Mouse (Mus musculus): ENCODE data around the gene Brix1.
"Not testable (repeated sequence)": the region's sequence is repeated elsewhere in the genome, so short reads cannot be mapped to it uniquely, and the experiment has no call there.

Gene Brix1

DNA sequence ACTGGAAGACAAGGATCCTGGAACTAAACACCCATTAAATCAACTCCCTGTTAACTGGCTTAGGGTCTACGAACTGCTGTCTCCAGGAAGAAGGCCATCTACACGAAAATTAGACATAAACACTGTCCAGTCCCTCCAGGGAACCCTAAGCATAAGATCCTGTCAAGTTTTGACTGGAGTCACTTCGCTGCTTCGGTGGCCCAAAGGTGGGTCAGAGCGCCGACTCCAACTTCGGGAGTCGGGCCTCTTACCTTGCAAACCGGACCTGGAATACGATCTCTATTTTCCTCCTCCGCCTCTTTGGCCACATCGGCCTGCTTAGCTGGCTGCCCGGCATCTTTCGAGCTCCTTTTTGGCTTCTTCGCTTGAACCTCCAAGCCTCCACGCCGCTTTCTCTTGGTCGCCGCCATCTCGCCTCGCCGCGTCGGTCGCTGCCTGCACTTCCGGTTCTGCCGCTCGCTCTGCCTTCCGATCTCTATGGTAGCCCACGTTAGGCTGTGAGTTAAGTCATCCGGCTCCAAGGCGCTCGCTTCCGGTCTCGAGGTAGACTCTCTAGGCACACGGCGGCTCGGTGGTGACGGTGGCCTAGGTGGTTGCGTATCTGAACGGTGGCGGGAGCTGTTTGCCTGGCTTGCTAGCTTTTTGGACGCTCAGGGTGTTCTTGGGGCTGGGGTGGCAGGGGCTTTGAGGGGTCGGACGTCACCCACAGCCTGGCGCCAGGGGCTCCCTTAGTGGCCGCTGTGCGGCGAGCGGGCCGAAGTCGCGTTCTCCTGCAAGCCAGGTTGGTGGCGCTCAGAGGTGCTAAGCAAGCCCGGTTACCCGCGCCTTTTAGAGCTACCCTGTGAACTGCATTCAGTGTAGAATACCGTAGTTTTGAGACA is at the start of gene Brix1, which contains the start of gene Rad1:
Gene Brix1, minus strand, starts transcription at position 464 of the 881 bp plus-strand sequence.
Gene Rad1, plus strand, starts transcription at position 535 of the 881 bp plus-strand sequence.
- peak; percentile 95 for DNase-seq (ENCODE audit: low spot score)

DNA sequence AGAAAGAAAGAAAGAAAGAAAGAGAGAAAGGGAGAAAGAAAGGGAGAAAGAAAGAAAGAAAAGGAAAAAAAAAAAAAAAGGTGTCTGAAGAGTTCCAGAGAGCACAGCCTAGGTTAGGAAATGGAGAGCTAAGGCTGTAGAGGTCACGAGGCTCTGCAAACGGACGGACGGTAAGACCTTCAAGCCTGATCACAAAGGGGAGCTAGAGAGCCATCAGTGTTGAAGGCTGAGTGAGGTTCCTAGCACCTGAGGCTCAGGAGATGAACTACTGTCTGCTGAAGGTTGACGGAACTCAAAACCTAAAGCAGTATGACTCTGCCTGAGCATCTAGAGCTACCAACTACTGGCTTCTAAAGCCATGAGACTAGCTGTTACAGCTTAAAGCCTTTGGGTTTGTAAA is 48.8 kb upstream of the Brix1 start:
- no peak for DNase-seq (ENCODE audit: low spot score)

DNA sequence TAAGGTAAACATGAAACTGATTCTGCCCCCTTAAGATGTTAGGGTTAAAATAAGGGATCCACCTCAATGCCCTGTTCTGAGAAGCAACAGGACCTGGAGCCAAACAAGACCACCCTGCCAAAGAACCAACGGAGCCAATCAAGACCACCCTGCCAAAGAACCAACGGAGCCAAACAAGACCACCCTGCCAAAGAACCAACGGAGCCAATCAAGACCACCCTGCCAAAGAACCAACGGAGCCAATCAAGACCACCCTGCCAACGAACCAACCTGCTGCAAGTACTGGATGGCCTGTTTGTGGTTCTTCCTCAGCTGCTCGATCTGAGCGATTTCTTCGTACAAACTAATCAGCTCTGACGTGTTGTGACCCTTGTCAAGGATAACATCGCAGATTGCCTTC is 47.6 kb upstream of the Brix1 start:
- DNase-seq (ENCODE audit: low spot score), result not testable (repeated sequence)

DNA sequence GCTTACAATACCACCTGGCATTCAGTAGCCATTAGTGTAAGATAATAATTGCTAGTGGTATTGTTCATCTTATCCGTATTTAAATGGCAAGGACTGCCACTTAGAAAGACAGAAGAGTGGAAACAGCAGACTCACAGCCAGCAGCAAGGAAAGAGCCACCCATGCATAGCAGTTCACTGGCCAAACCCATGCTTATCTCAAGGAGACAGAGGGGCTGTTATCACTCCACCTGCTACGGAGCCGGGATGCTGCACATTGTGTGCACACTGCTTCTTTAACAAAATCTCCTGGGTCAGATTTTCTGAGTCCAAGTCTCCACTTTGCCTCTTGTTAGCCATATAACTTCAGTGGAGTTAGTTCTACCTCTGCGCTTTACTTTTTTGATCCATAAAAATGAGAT is 45.6 kb upstream of the Brix1 start:
- DNase-seq (ENCODE audit: low spot score), result no peak

DNA sequence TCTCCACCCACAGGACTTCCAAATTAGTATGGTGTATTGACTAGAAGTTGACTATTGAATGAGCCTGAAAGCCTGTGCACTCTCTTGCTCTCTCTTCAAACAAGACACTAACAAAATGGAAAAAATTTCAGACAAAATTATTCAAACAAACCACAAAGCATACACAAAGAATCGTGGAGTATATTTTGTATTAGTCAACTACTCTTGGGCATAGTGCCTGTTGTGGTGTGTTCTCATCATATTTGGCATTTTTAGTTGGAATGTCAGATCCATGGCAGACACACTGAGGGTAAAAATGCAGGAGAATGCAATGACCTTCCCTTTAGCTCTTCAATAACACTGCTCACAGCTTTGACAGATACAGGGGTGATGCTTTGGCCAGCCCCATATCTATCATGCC is 40.1 kb upstream of the Brix1 start:
- DNase-seq (ENCODE audit: low spot score), result no peak

DNA sequence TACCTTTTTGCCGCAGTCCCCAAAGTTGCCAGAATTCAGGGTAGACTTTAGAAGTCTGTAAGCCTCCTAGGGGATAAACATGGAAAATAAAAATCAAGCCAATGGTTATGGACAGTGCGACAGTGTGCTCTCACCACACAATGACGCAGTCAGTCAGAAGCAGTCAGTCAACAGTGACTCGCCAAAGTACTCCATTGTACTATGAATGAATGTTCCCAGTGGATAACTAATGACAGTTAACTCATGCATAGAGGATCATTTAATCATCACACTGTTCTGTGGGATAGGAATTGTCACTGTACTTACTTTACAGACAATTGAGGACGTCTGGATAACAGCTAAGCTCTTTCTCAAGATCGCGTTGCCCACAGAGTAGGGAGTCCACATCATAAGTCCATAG is 29.4 kb upstream of the Brix1 start:
- no peak for DNase-seq (ENCODE audit: low spot score)

DNA sequence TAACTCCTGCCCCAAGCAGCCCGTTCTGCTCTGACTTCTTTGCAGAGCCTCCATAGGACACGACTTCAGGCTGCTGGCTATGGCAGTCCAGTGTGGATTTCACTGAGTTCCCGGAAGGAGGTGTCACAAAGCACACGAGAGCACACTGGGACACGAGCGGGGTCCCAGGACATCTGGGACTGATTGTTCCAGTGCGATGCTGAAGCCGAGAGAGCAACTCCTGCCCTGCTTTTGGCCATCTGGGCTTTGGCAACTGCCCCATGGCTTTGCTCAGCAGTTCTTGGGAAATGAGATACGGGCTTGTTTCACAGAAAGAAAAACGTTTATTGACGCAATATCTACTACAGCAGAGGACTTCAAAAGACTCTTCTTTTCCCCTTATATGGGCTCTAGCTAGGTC is 20.4 kb upstream of the Brix1 start:
- DNase-seq (ENCODE audit: low spot score), result no peak

DNA sequence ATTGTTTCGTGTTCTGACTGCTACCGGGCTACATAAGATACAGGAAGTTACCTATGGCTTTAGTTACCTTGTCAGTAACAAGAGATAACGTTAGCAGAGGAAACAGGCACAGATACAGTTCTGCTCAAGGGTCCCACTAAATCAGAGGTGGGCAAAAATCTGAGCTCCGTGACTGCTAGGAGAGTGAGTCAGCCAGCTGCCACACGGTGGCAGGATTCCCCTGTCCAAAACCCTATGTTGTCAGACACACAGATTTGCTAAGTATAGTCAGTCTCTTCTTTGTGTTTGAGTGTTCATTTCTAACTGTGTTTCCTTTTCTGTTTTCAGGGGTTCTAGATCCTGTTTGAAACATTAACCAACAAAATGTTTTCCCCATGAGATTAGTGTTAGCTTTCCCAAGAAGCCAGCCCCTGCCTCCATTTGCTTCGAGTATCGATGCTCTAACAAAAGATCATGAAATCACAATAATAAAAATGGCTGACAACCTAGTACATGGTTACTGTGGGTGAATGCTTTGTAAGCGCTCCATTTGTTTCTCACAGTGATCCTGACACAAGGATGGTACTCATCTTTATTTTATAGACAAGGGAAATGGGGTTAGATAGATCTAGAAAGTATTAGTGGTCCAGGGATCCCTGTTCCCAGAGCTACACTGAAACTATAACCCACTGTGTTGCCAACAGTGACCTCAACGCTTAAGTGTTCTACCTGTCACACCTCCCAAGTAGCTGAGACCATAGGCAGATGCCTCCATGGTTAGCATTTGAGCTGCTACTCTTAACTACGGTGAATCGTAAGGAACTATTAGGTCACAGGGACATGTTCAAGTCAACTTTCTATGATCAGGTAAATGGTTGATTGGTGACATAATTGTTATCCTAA is 15.3 kb upstream of the Brix1 start:
- no peak for DNase-seq (ENCODE audit: low spot score)

DNA sequence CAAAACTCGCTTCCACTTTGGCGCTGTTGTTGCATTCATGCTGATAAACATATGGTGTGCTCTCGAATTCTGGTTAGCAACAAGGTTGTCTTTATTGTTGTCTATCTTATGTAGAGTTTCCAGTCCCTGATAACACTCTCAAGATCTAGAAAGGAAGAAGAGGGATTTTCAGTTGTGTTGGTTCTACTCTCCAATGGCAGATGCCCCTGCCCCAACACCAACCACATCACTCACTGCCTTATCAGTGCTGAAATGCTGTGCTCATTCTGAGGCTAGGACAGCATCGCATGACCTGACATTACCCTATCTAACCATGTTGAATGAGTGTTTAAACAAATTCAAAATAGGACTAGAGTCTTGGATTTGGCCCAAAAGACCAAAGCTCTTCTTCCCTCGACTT is 14.3 kb upstream of the Brix1 start:
- no peak for DNase-seq (ENCODE audit: low spot score)

DNA sequence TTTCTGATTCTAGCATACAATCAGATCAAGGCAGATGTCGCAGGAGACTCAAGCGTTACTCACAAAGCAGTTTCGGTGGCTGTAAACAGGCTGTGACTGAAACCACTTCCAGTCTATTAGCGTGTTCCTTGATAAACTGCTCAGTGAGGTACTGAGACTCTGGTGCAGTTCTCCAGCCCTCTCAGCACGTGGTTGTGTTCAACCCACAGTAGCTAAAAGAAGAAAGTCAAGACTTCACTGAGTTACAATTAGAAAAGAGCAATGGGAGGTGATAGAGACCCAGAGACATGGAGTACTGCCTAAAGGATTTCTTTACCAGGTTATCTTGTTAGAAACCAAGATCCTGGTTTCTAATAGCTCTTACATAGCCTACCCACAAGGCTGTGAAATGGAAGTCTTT is 13.8 kb upstream of the Brix1 start:
- no peak for DNase-seq (ENCODE audit: low spot score)

DNA sequence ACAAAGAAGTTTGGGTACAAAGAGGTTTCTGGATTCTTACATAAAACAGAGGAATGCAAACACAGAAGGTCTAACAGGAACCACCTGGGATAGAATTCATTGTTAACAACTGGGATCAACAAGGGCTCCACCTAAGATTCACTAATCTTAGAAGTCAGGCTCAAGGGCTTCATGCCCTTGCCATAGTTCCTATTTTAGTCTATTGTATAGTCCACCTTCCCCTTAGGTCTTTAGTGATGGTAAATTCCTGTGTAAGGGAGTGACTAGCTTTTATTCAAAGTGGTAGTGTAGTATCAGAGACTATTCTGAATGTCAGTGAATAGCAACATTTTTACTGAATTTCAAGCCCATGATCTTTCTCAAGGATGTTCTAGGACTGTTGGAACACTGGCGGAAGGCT is 10.9 kb upstream of the Brix1 start:
- not testable (repeated sequence) for DNase-seq (ENCODE audit: low spot score)

DNA sequence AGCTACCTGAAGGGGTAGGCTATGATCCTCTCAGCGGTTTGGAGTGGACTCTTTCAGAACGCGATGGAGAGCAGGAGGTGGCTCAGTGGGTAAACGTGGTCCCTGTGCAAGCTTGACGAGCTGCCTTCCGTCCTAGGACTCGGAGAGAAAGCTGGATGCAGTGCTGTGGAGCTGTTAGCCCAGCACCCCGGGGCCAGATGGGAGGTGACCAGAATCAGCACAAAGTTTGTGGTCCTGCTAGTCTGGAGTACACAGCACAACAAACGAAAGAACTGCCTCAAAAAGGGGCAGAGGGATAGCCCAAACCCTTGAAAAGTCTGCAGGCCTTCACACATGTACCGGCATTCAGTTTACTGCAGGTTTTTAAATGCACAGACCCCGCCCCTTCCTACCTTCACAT is 10.2 kb upstream of the Brix1 start:
- no peak for DNase-seq (ENCODE audit: low spot score)

DNA sequence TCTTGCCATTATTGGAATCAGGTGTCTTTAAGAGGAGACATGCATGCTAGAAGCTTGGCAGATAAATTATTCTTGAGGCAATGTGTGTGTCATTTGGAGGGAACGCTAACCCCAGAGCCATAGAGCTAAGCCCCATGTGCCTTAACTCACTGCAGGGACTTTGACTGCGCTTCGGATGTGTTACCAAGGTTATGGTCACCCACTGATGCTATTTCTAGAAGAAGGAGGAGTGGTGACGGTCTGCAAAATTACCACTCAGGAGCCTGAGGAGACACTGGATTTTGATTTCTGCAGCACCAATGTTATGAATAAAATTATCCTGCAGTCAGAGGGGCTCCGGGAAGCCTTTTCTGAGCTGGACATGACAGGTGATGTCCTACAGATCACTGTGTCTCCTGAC is 4.4 kb upstream of the Brix1 start:
- DNase-seq (ENCODE audit: low spot score), result no peak

DNA sequence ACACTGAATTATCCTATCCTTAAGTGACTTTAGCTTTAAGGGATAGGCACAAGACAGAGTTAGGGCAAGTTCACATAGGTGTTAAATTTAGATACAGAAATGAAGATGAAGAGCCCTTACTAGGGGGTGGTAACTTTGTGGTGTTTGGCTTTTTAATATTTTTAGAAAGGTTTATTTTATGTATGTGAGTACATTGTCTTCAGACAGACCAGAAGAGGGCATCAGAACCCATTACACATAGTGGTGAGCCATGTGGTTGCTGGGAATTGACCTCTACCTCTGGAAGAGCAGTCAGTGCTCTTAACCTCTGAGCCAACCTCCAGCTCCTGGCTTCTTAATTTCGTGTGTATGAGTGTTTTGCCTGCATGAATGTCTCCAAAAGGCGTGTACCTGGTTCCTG is 1.5 kb upstream of the Brix1 start:
- no peak for DNase-seq (ENCODE audit: low spot score)

DNA sequence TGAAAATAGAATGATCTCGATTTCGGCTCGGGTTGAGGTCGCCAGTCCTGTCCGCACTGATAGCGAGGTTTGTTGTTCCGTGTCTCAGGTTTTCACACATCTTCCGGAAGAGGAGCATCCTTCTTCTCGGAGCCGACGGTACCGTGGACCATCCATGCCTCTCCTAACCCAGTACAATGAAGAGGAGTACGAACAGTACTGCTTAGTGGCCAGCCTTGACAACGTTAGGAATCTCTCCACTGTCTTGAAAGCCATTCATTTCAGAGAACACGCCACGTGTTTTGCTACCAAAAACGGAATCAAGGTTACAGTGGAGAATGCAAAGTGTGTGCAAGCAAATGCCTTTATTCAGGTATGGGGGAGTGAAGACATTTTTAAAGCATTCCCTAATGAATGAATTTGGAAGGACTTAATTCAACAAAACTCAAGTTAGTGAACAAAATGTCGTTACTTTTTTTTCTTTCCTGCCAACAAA is 655 bp upstream of the Brix1 start:
- DNase-seq (ENCODE audit: low spot score), result no peak

DNA sequence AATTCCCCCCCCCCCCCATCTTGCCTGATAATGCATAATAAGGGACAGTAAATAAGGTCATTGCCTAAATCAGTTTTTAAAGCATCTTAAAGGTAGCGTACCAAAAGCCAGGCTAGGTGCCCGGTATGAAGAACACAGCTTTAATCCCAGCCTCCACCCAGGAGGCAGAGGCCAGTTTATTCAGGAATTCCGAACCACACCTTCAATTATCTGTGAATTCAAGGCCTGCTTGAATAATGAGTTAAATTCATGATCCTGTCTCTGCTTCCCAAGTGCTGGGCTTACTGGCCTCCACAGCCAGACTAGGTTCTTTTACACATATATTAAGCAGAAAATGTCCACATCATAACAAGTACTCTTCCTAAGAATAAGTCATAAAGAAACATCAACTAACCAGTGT is 14.8 kb downstream of the Brix1 start:
- no peak for DNase-seq (ENCODE audit: low spot score)

DNA sequence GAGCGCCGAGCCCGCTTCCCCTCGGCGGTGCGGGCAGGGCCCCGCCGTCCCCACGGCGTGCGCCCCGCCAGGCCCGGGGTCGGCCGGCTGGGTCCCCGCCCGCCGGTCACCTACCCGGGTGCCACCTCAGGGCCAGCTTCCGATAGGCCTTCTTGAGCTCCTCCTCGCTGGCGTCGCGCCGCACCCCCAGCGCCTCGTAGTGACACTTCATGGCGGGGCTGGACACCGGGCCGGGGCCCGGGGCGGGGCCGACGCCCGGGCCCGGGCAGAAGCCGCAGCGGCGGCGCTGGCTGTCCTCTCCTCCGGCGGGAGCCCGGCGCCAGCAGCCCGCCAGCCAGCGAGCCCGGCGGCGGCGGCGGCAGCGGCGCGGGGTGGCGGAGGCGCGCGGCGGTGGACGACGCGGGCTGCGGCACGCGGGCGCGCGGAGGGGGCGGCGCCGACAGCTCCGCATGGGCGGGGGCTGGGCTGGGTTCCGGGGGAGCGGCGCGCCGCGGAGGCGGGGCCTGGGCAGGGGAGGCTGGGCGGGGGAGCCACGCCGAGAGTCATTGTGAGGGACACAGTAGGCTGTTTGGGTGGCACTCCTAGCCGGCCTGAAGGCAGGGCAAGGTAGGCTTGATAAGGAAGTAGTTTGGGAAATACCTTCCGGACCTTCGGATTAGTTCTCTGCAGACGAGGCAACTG is 15.5 kb downstream of the Brix1 start, which contains the start of gene Dnajc21:
Gene Dnajc21, minus strand, starts transcription at position 366 of the 681 bp plus-strand sequence.
- DNase-seq (ENCODE audit: low spot score), result no peak

DNA sequence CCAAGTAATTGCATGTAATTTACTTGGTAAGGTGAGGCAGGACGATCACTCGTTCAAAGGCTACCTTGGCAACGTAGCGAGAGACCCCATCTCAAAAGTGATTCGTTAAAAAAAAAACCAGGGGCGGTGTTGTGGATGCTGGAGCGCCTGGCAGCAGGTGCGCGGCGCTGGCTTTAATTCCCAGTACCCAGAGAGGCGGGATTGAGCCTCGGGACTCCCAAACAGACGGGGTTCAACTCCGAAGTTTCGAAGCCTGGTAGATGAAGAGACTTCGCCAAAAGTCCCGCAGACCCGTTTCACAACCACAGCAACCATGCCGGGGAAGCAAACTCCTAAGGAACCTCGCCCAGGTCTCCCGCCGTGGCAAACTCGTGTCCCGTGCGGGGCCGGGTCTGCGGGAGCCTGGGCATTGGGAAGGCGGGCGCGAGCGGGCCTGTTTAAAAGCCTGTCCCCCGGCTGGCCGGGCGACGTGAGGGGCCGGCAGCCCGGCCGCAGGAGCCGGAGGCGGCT is 16.1 kb downstream of the Brix1 start:
- DNase-seq (ENCODE audit: low spot score), result no peak

DNA sequence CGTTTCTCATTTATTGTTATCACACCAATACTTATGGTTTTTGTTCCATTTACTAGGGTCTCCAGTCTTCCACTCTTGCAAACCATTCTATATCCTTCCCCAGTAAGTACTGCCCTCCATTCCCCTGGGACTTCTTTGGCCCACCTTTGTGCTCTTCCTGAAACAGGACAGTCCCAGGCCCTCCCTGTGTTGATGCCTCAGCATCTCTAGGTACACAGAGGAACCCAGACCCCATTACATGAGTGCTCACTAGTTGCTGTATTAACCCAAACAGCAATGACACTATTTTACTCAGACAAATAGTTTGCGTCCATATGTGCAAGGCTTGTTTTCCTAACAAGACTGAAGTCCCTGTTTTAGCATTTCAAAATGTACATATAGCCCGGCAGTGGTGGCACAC is 17.0 kb downstream of the Brix1 start:
- no peak for DNase-seq (ENCODE audit: low spot score)

DNA sequence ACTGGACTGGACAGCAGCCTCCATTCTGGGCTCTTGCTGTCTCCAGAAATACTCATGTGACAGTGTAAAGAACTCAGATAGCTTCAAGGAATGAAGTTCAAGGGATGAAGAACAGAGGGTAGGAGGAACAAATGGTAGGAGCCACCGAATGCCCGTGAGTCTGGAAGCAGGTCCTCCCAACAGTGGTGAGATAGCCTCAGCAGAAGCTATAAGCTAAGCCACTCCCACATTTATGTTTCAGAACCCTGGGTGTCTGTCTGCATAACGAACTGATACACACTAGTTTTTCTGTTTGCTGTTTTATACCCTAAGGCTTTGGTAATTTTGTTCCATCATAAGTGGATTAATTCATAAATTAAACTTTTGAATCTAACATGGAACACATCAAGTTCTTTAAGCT is 21.1 kb downstream of the Brix1 start:
- no peak for DNase-seq (ENCODE audit: low spot score)

DNA sequence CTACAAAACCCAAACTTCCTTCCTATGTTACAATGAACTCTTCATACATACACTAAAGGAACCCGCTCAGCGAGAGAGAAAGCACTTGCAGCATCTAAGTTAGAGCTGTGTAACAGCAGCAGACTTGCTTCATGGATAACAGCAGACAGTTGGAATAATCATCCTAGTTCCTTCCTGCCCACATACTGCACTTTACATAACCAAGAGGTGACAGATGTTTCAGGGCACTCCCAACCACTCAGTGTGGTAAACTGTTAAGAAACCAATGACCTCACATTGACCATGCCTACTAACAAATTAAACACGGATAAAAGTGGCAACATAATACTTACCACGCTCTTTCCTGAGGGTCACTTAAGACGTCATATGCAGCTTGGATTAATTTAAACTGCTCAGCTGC is 22.2 kb downstream of the Brix1 start:
- DNase-seq (ENCODE audit: low spot score), result peak; percentile 14

DNA sequence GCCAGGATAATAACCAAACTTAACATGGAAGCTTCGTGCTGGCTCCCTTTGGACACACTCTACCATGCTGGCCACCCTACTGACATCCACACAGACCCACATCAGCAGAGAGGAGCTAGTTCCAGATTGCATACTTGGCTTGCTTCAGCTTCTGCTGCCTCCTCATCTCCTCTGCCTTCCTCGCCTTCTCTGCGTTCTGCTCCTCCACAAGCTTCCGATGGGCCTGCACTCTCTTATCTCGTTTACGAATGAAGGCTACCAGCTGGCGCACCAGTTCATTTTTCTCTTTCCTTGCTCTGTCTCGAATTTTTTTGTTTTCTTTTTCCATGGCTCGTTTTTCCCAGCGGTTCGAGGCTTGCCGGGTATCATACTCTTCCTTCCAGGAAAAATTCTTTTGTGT is 24.8 kb downstream of the Brix1 start:
- DNase-seq (ENCODE audit: low spot score), result no peak
